In genomic region chr4:118424541-118425160, GRCm38 (mm10) we compare ENCODE assay signal across 26 mouse cellular contexts. TPM values are rescaled to one million over a fixed set of nuclear protein-coding genes. Genes with fewer than 3 reads are reported as not detected.
DNase-seq lines count a peak whose midpoint lies in the region; ATAC-seq and TF ChIP-seq lines count a peak whose summit lies in the region.
"Had no signal": no experiment of that assay in that cellular context is flagged by ENCODE, and none has a peak within 500 bp of the region (broad histone marks: within the 10 kb centered on the region; RNA-seq: fewer than 3 reads in every experiment).

No protein-coding gene starts in this region.

- H3K9ac ChIP-seq in liver, embryonic 11.5 days (ENCODE audit: low read depth, low read length) = peak overlapping the region; percentile 14; the same call in 1 of the 2 replicates
- H3K9ac ChIP-seq in heart, embryonic 11.5 days (ENCODE audit: low read depth, low read length) = no peak overlapping the region
- H3K9ac ChIP-seq: heart, embryonic 12.5 days; hindbrain, embryonic 13.5 days; lung, embryonic 15.5 days; midbrain, embryonic 12.5 days had no signal

- no peaks in the 10 kb centered on the region for H3K9me3 ChIP-seq in G1E (replicated peaks)
- no peaks in the 10 kb centered on the region for H3K9me3 ChIP-seq in liver, embryonic 11.5 days (ENCODE audit: control insufficient read depth, low read length)
- H3K9me3 ChIP-seq in hindbrain, embryonic 10.5 days = no peaks in the 10 kb centered on the region
- no peaks in the 10 kb centered on the region for H3K9me3 ChIP-seq in heart, embryonic 11.5 days (replicated peaks; ENCODE audit: control insufficient read depth, low read length)
- H3K9me3 ChIP-seq: heart, embryonic 12.5 days; hindbrain, embryonic 13.5 days; lung, embryonic 15.5 days; midbrain, embryonic 12.5 days had no signal

- H3K4me2 ChIP-seq in liver, embryonic 11.5 days = peak overlapping the region; percentile 10; the same call in 1 of the 2 replicates
- no peak overlapping the region for H3K4me2 ChIP-seq in heart, embryonic 11.5 days
- H3K4me2 ChIP-seq: heart, embryonic 12.5 days; hindbrain, embryonic 13.5 days; lung, embryonic 15.5 days; midbrain, embryonic 12.5 days had no signal

- H3K36me3 ChIP-seq in G1E (replicated peaks) = peaks cover 51% of the 10 kb centered on the region
- 0 out of 2 replicates have a peak, but pooled peaks cover 2% of the 10 kb centered on the region for H3K36me3 ChIP-seq in liver, embryonic 11.5 days (ENCODE audit: control insufficient read depth, insufficient read depth, low read length)
- peaks cover 44% of the 10 kb centered on the region for H3K36me3 ChIP-seq in hindbrain, embryonic 10.5 days
- H3K36me3 ChIP-seq in heart, embryonic 11.5 days (ENCODE audit: control insufficient read depth, insufficient read depth, low read length) = peaks cover 6% of the 10 kb centered on the region

- peak overlapping the region; percentile 9; the same call in 1 of the 2 replicates for H3K4me3 ChIP-seq in G1E (ENCODE audit: low read depth, low read length)
- no peak overlapping the region for H3K4me3 ChIP-seq in bone marrow, adult 2 months (replicated peaks; ENCODE audit: control insufficient read depth, low read depth, low read length)
- H3K4me3 ChIP-seq in liver, embryonic 11.5 days (ENCODE audit: low read depth, low read length) = no peak overlapping the region
- no peak overlapping the region for H3K4me3 ChIP-seq in hindbrain, embryonic 10.5 days
- no peak overlapping the region for H3K4me3 ChIP-seq in heart, embryonic 11.5 days (ENCODE audit: low read depth, low read length)
- H3K4me3 ChIP-seq: gastrocnemius, adult 2 months; heart, embryonic 12.5 days; hindbrain, embryonic 13.5 days; lung, embryonic 15.5 days; midbrain, embryonic 12.5 days had no signal

- peak; percentile 61 for ATAC-seq in G1E (ENCODE audit: extremely low read depth, insufficient number of reproducible peaks, low FRiP score, poor library complexity, severe bottlenecking)
- ATAC-seq in liver, embryonic 11.5 days (replicated peaks; ENCODE audit: low FRiP score) = peak; percentile 67
- no peak for ATAC-seq in heart, embryonic 11.5 days (replicated peaks; ENCODE audit: insufficient number of reproducible peaks, low FRiP score, low TSS enrichment)
- ATAC-seq: forebrain, embryonic 16.5 days; inflammation-experienced regulatory T-cells, adult 6 months; Patski had no signal

- DNase-seq in G1E (ENCODE audit: low spot score) = peak; percentile 48
- no peak for DNase-seq in liver, embryonic 11.5 days (ENCODE audit: low spot score)
- DNase-seq in lung, postnatal 10 days = peak; percentile 49
- DNase-seq in hindbrain, embryonic 10.5 days (ENCODE audit: low spot score) = no peak
- DNase-seq in adrenal gland, postnatal 14 days = no peak
- DNase-seq in left cerebral cortex, adult 8-10 months (ENCODE audit: low spot score in 2 of 2) = no peak
- DNase-seq: adrenal gland, postnatal 10 days; cerebellum, adult 18-20 months; cerebellum, postnatal 25 days; gastrocnemius, adult 2 months; heart, postnatal 14 days; kidney, adult 2 months; kidney, postnatal 10 days; right cerebral cortex, postnatal 4 days; thymus, postnatal 25 days had no signal

- H3K4me1 ChIP-seq in G1E (ENCODE audit: insufficient read depth, low read depth, low read length) = peaks cover 60% of the 10 kb centered on the region
- H3K4me1 ChIP-seq in bone marrow, adult 2 months (ENCODE audit: control insufficient read depth, insufficient read depth, low read length) = peaks cover 8% of the 10 kb centered on the region
- H3K4me1 ChIP-seq in liver, embryonic 11.5 days (replicated peaks; ENCODE audit: control insufficient read depth, insufficient read depth, low read length) = peaks cover 29% of the 10 kb centered on the region
- H3K4me1 ChIP-seq in hindbrain, embryonic 10.5 days (replicated peaks) = peaks cover 28% of the 10 kb centered on the region
- peaks cover 20% of the 10 kb centered on the region for H3K4me1 ChIP-seq in heart, embryonic 11.5 days (ENCODE audit: control insufficient read depth, insufficient read depth, low read length)

- TF ChIP-seq CTCF in G1E (IDR thresholded peaks at IDR 0.05; ENCODE audit: low read depth, low read length) = no peak
- TF ChIP-seq CTCF in bone marrow, adult 2 months (IDR thresholded peaks at IDR 0.05; ENCODE audit: control insufficient read depth, insufficient read depth, low read length) = no peak

- TF ChIP-seq POLR2A in bone marrow, adult 2 months (IDR thresholded peaks at IDR 0.05; ENCODE audit: borderline replicate concordance, control insufficient read depth, low read depth, low read length) = no peak

- no peaks in the 10 kb centered on the region for H3K27me3 ChIP-seq in G1E (ENCODE audit: insufficient read depth, low read length)
- H3K27me3 ChIP-seq in liver, embryonic 11.5 days (replicated peaks; ENCODE audit: control insufficient read depth, insufficient read depth, low read length) = no peaks in the 10 kb centered on the region
- no peaks in the 10 kb centered on the region for H3K27me3 ChIP-seq in hindbrain, embryonic 10.5 days (ENCODE audit: insufficient read depth, poor library complexity, severe bottlenecking)
- H3K27me3 ChIP-seq in heart, embryonic 11.5 days (ENCODE audit: control insufficient read depth, insufficient read depth, low read length) = no peaks in the 10 kb centered on the region
- H3K27me3 ChIP-seq: heart, embryonic 12.5 days; hindbrain, embryonic 13.5 days; lung, embryonic 15.5 days; midbrain, embryonic 12.5 days; Patski had no signal

- 64% methylated on average over 4 of the region's 4 CpGs for WGBS in bone marrow, adult 2 months
- WGBS in liver, embryonic 11.5 days = 37% methylated on average over 4 of the region's 4 CpGs
- WGBS in hindbrain, embryonic 10.5 days = 89% methylated on average over 4 of the region's 4 CpGs
- WGBS in heart, embryonic 11.5 days (ENCODE audit: insufficient replicate concordance) = 33% methylated on average over 4 of the region's 4 CpGs

- peak overlapping the region; percentile 55 for H3K27ac ChIP-seq in bone marrow, adult 2 months (ENCODE audit: control insufficient read depth, insufficient read depth, low read depth, low read length, poor library complexity)
- peak overlapping the region; percentile 75 for H3K27ac ChIP-seq in liver, embryonic 11.5 days (ENCODE audit: low read depth, low read length)
- H3K27ac ChIP-seq in hindbrain, embryonic 10.5 days = no peak overlapping the region
- no peak overlapping the region for H3K27ac ChIP-seq in heart, embryonic 11.5 days (ENCODE audit: low read depth, low read length)
- H3K27ac ChIP-seq: gastrocnemius, adult 2 months; hindbrain, embryonic 13.5 days; lung, embryonic 15.5 days; midbrain, embryonic 12.5 days had no signal

RNA-seq across cellular contexts. Expression of gene Elovl1, which starts 3.2 kb away (rescaled TPM):
- total RNA-seq in G1E (2014; fragmentation: Nextera tagmentation) (95.3 and 122 TPM in 2 replicates), G1E (2017) (117 and 138 TPM in 2 replicates)
- 82.4 and 98.1 TPM in 2 replicates for polyA plus RNA-seq in G1E (2012)
- polyA plus RNA-seq in bone marrow, adult 2 months (2011; ENCODE audit: insufficient read depth, insufficient read length, low replicate concordance, missing spikeins) = 36.1 and 99.5 TPM in 2 replicates
- 153 and 161 TPM in 2 replicates for polyA plus RNA-seq in liver, embryonic 11.5 days (2014; fragmentation: Nextera tagmentation; extraction: Ambion mirVana)
- 49.0 and 51.8 TPM in 2 replicates for polyA plus RNA-seq in hindbrain, embryonic 10.5 days (2016; fragmentation: Nextera tagmentation; extraction: Ambion mirVana)
- 59.7 and 68.4 TPM in 2 replicates for polyA plus RNA-seq in heart, embryonic 11.5 days (2014; fragmentation: Nextera tagmentation; extraction: Ambion mirVana)
- 66.4 and 75.4 TPM in 2 replicates for total RNA-seq in adrenal gland, postnatal 14 days (2021)
- 10 to 100 TPM; 16.2 to 26.7 (median 21.1) TPM for total RNA-seq in left cerebral cortex, adult 8-10 months (2022)

RNA-seq across cellular contexts. Expression of gene Cdc20, which starts 12.5 kb away (rescaled TPM):
- total RNA-seq in G1E (2014; fragmentation: Nextera tagmentation) (43.7 and 52.5 TPM in 2 replicates), G1E (2017) (86.2 and 97.4 TPM in 2 replicates)
- 153 and 175 TPM in 2 replicates for polyA plus RNA-seq in G1E (2012)
- polyA plus RNA-seq in bone marrow, adult 2 months (2011; ENCODE audit: insufficient read depth, insufficient read length, low replicate concordance, missing spikeins) = 58.8 and 92.1 TPM in 2 replicates
- polyA plus RNA-seq in liver, embryonic 11.5 days (2014; fragmentation: Nextera tagmentation; extraction: Ambion mirVana) = 315 and 340 TPM in 2 replicates
- 330 and 370 TPM in 2 replicates for polyA plus RNA-seq in hindbrain, embryonic 10.5 days (2016; fragmentation: Nextera tagmentation; extraction: Ambion mirVana)
- polyA plus RNA-seq in heart, embryonic 11.5 days (2014; fragmentation: Nextera tagmentation; extraction: Ambion mirVana) = 169 and 179 TPM in 2 replicates
- total RNA-seq in adrenal gland, postnatal 14 days (2021) = 24.5 and 25.0 TPM in 2 replicates
- total RNA-seq in left cerebral cortex, adult 8-10 months (2022) = 1 to 10 TPM in 3 of 4 experiments, under 1 TPM in 1; 0.82 to 2.2 (median 1.1) TPM

RNA-seq across cellular contexts. Expression of gene Med8, which starts 15.5 kb away (rescaled TPM):
- total RNA-seq in G1E (2014; fragmentation: Nextera tagmentation) (73.5 and 87.0 TPM in 2 replicates), G1E (2017) (124 and 133 TPM in 2 replicates)
- polyA plus RNA-seq in G1E (2012) = 43.4 and 45.0 TPM in 2 replicates
- polyA plus RNA-seq in bone marrow, adult 2 months (2011; ENCODE audit: insufficient read depth, insufficient read length, low replicate concordance, missing spikeins) = 45.2 and 67.4 TPM in 2 replicates
- 141 and 149 TPM in 2 replicates for polyA plus RNA-seq in liver, embryonic 11.5 days (2014; fragmentation: Nextera tagmentation; extraction: Ambion mirVana)
- 163 and 170 TPM in 2 replicates for polyA plus RNA-seq in hindbrain, embryonic 10.5 days (2016; fragmentation: Nextera tagmentation; extraction: Ambion mirVana)
- polyA plus RNA-seq in heart, embryonic 11.5 days (2014; fragmentation: Nextera tagmentation; extraction: Ambion mirVana) = 91.1 and 95.1 TPM in 2 replicates
- total RNA-seq in adrenal gland, postnatal 14 days (2021) = 65.7 and 67.9 TPM in 2 replicates
- total RNA-seq in left cerebral cortex, adult 8-10 months (2022) = 10 to 100 TPM; 47.8 to 56.5 (median 56.1) TPM

RNA-seq across cellular contexts. Expression of gene Szt2, which starts 15.6 kb away (rescaled TPM):
- total RNA-seq in G1E (2014; fragmentation: Nextera tagmentation) = 28.3 and 28.5 TPM in 2 replicates
- 5.2 and 6.2 TPM in 2 replicates for total RNA-seq in G1E (2017)
- 64.3 and 82.7 TPM in 2 replicates for polyA plus RNA-seq in G1E (2012)
- polyA plus RNA-seq in bone marrow, adult 2 months (2011; ENCODE audit: insufficient read depth, insufficient read length, low replicate concordance, missing spikeins) = 17.0 and 34.6 TPM in 2 replicates
- polyA plus RNA-seq in liver, embryonic 11.5 days (2014; fragmentation: Nextera tagmentation; extraction: Ambion mirVana) = 7.5 and 10.4 TPM in 2 replicates
- polyA plus RNA-seq in hindbrain, embryonic 10.5 days (2016; fragmentation: Nextera tagmentation; extraction: Ambion mirVana) = 7.0 and 11.7 TPM in 2 replicates
- 6.6 and 7.6 TPM in 2 replicates for polyA plus RNA-seq in heart, embryonic 11.5 days (2014; fragmentation: Nextera tagmentation; extraction: Ambion mirVana)
- 18.3 and 22.5 TPM in 2 replicates for total RNA-seq in adrenal gland, postnatal 14 days (2021)
- 10 to 100 TPM; 32.2 to 40.1 (median 37.6) TPM for total RNA-seq in left cerebral cortex, adult 8-10 months (2022)

RNA-seq across cellular contexts. Expression of gene Mpl, which starts 32.7 kb away (rescaled TPM):
- total RNA-seq in G1E (2014; fragmentation: Nextera tagmentation) = not detected in 2 replicates
- 0.06 and 1.0 TPM in 2 replicates for total RNA-seq in G1E (2017)
- 0.03 and 0.05 TPM in 2 replicates for polyA plus RNA-seq in G1E (2012)
- polyA plus RNA-seq in bone marrow, adult 2 months (2011; ENCODE audit: insufficient read depth, insufficient read length, low replicate concordance, missing spikeins) = 10.3 and 13.1 TPM in 2 replicates
- 32.7 and 35.9 TPM in 2 replicates for polyA plus RNA-seq in liver, embryonic 11.5 days (2014; fragmentation: Nextera tagmentation; extraction: Ambion mirVana)
- polyA plus RNA-seq in hindbrain, embryonic 10.5 days (2016; fragmentation: Nextera tagmentation; extraction: Ambion mirVana) = 1.2 and 1.3 TPM in 2 replicates
- 3.7 and 4.4 TPM in 2 replicates for polyA plus RNA-seq in heart, embryonic 11.5 days (2014; fragmentation: Nextera tagmentation; extraction: Ambion mirVana)
- 0.15 and 0.41 TPM in 2 replicates for total RNA-seq in adrenal gland, postnatal 14 days (2021)
- under 1 TPM; 0.40 to 0.82 (median 0.59) TPM for total RNA-seq in left cerebral cortex, adult 8-10 months (2022)
- total RNA-seq: gastrocnemius, adult 2 months; monocyte, adult 5-6 weeks had no signal
- polyA plus RNA-seq: C2C12; forebrain, embryonic 16.5 days; inflammation-experienced regulatory T-cells, adult 6 months; Patski had no signal

Comparison
In these comparisons a context has a peak if more than half of its experiments do, and no peak if none do; other contexts are left out.
1. DNase-seq: peak in G1E (single experiment) and lung, postnatal 10 days (single experiment); none in liver, embryonic 11.5 days (single experiment), hindbrain, embryonic 10.5 days (single experiment), adrenal gland, postnatal 14 days (single experiment) and left cerebral cortex, adult 8-10 months (0 of 2).
2. H3K27ac ChIP-seq: peak in bone marrow, adult 2 months (single experiment) and liver, embryonic 11.5 days (single experiment); none in hindbrain, embryonic 10.5 days (single experiment) and heart, embryonic 11.5 days (single experiment).